Mouse (Mus musculus) telencephalon, adult 2 months (tissue): ENCODE results near the gene Arl15.

ENCODE experiments used
- DNase-seq: peaks from one replicate; pipeline ENCODE4 v3.0.0-alpha.2; 2011; ENCODE audit warnings: low read depth, low spot score

Arl15 gene

GRCm38 (mm10) chr13:114055686-114056085 is 261.4 kb downstream of the Arl15 start:
- DNase-seq: no peak

GRCm38 (mm10) chr13:114060258-114060657 is 266.0 kb downstream of the Arl15 start:
- DNase-seq: no peak

GRCm38 (mm10) chr13:114061234-114061633 is 266.9 kb downstream of the Arl15 start:
- no peak for DNase-seq

- no peak for DNase-seq
Measured at GRCm38 (mm10) chr13:114064069-114064468, 269.8 kb downstream of the Arl15 start.

GRCm38 (mm10) chr13:114065012-114065411 is 270.7 kb downstream of the Arl15 start:
- DNase-seq: no peak

- no peak for DNase-seq
Measured at GRCm38 (mm10) chr13:114068421-114068820, 274.1 kb downstream of the Arl15 start.

GRCm38 (mm10) chr13:114071439-114071838 is 277.1 kb downstream of the Arl15 start:
- DNase-seq: no peak

- no peak for DNase-seq
Measured at GRCm38 (mm10) chr13:114074471-114074870, 280.2 kb downstream of the Arl15 start.

GRCm38 (mm10) chr13:114075724-114076384 is 281.5 kb downstream of the Arl15 start:
- DNase-seq: no peak

- no peak for DNase-seq
Measured at GRCm38 (mm10) chr13:114077181-114077580, 282.9 kb downstream of the Arl15 start.

- no peak for DNase-seq
Measured at GRCm38 (mm10) chr13:114077584-114078270, 283.4 kb downstream of the Arl15 start.

- no peak for DNase-seq
Measured at GRCm38 (mm10) chr13:114078851-114079250, 284.5 kb downstream of the Arl15 start.

GRCm38 (mm10) chr13:114079751-114080150 is 285.4 kb downstream of the Arl15 start:
- DNase-seq: no peak

- DNase-seq: no peak
Measured at GRCm38 (mm10) chr13:114080491-114080890, 286.2 kb downstream of the Arl15 start.

GRCm38 (mm10) chr13:114083570-114084138 is 289.3 kb downstream of the Arl15 start:
- no peak for DNase-seq

GRCm38 (mm10) chr13:114085442-114085841 is 291.1 kb downstream of the Arl15 start:
- peak; percentile 81 for DNase-seq

GRCm38 (mm10) chr13:114086325-114086724 is 292.0 kb downstream of the Arl15 start:
- no peak for DNase-seq

- no peak for DNase-seq
Measured at GRCm38 (mm10) chr13:114086801-114087200, 292.5 kb downstream of the Arl15 start.

GRCm38 (mm10) chr13:114087696-114088465 is 293.6 kb downstream of the Arl15 start:
- DNase-seq: no peak

GRCm38 (mm10) chr13:114090786-114091185 is 296.5 kb downstream of the Arl15 start:
- no peak for DNase-seq

- DNase-seq: no peak
Measured at GRCm38 (mm10) chr13:114091231-114091630, 296.9 kb downstream of the Arl15 start.
